Mouse (Mus musculus): Measurements from ENCODE around the gene Irak3. TPM values are rescaled to one million over a fixed set of nuclear protein-coding genes. Genes with fewer than 3 reads are reported as not detected.

Gene Irak3
- polyA plus RNA-seq, 2 experiments, result 1.9 to 3.2 TPM

DNA sequence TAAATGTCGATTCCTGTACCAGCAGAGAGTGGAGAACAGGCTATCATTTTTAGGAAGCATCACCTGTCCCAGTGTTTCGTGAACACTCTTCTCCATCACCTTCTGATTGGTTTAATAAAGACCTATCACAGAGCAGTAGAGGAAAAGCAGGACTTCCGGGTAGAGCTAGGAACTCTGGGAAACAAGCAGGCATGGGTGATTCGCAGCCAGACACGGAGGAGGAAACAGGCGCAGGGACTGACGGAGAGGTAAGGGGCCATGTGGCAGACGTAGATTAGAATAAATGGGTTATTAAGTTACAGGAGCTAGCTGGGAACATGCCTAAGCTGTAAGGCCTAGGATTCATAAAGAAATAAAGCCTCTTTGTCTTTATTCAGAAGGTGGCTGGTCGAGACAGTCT lies 41.4 kb downstream of the Irak3 start:
- no peak for TF ChIP-seq POLR2A (IDR thresholded peaks at IDR 0.05; ENCODE audit: borderline replicate concordance, extremely low read depth, insufficient read depth, insufficient read length)
- Histone ChIP-seq H3K9ac (ENCODE audit: low read depth, low read length, severe bottlenecking) (no peak overlapping the region), H3K4me1 (ENCODE audit: control insufficient read depth, insufficient read depth, low read length) (no peaks in the 10 kb centered on the region), H3K4me3 (replicated peaks; ENCODE audit: low read length) (no peak overlapping the region), H3K9me3 (ENCODE audit: control insufficient read depth, low read length) (no peaks in the 10 kb centered on the region), H3K4me2 (replicated peaks; ENCODE audit: low read depth, low read length, severe bottlenecking) (no peak overlapping the region), H3K36me3 (ENCODE audit: control insufficient read depth, insufficient read depth, low read length) (no peaks in the 10 kb centered on the region), H3K27ac (replicated peaks; ENCODE audit: low read depth, low read length) (no peak overlapping the region), H3K27me3 (ENCODE audit: control insufficient read depth, insufficient read depth, low read length) (no peaks in the 10 kb centered on the region)
- WGBS, result 61% methylated on average over 9 of the region's 9 CpGs
- no peak for DNase-seq (ENCODE audit: low spot score)
- ATAC-seq (ENCODE audit: low FRiP score, low read depth), result no peak

- ATAC-seq (ENCODE audit: low FRiP score, low read depth), result no peak
Measured at GRCm38 (mm10) chr10:120153911-120154310, 48.0 kb downstream of the Irak3 start.

DNA sequence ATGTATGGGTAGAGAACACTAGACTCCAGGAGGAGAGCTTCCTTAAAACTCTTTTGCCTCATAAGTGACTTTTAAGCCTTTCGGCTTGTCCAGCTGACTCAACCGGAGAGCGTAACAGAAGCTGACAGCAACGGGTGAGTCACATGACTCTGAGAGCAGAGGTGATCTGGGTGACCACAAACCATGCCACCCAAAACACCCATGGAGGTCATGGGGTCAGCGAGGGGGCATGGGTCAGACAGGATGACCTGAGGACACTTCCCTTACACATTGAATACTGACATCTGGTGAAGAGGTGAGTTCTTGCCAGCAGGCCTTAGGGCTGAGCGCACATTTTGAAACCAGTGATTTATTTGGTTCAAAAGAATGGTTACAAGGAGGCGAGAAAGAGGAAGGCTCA lies 50.3 kb downstream of the Irak3 start:
- Histone ChIP-seq H3K4me1 (ENCODE audit: control insufficient read depth, insufficient read depth, low read length) (no peaks in the 10 kb centered on the region), H3K9ac (ENCODE audit: low read depth, low read length, severe bottlenecking) (no peak overlapping the region), H3K4me3 (replicated peaks; ENCODE audit: low read length) (no peak overlapping the region), H3K4me2 (replicated peaks; ENCODE audit: low read depth, low read length, severe bottlenecking) (no peak overlapping the region), H3K9me3 (ENCODE audit: control insufficient read depth, low read length) (peaks cover 3% of the 10 kb centered on the region; the same call in 1 of the 2 replicates), H3K27ac (replicated peaks; ENCODE audit: low read depth, low read length) (no peak overlapping the region), H3K27me3 (ENCODE audit: control insufficient read depth, insufficient read depth, low read length) (no peaks in the 10 kb centered on the region), H3K36me3 (ENCODE audit: control insufficient read depth, insufficient read depth, low read length) (no peaks in the 10 kb centered on the region)
- 82% methylated on average over 7 of the region's 7 CpGs for WGBS
- ATAC-seq (ENCODE audit: low FRiP score, low read depth) (no peak), DNase-seq (ENCODE audit: low spot score) (no peak)
- no peak for TF ChIP-seq POLR2A (IDR thresholded peaks at IDR 0.05; ENCODE audit: borderline replicate concordance, extremely low read depth, insufficient read depth, insufficient read length)

More at GRCm38 (mm10) chr10:120153911-120154310, 48.0 kb downstream of the Irak3 start:
- H3K36me3 ChIP-seq (ENCODE audit: control insufficient read depth, insufficient read depth, low read length), result no peaks in the 10 kb centered on the region
- DNase-seq (ENCODE audit: low spot score), result no peak
- no peaks in the 10 kb centered on the region for H3K27me3 ChIP-seq (ENCODE audit: control insufficient read depth, insufficient read depth, low read length)
- H3K4me2 ChIP-seq (replicated peaks; ENCODE audit: low read depth, low read length, severe bottlenecking), result no peak overlapping the region
- H3K4me3 ChIP-seq (replicated peaks; ENCODE audit: low read length), result no peak overlapping the region
- 86% methylated on average over 2 of the region's 2 CpGs for WGBS
- no peak overlapping the region for H3K27ac ChIP-seq (replicated peaks; ENCODE audit: low read depth, low read length)
- TF ChIP-seq POLR2A (IDR thresholded peaks at IDR 0.05; ENCODE audit: borderline replicate concordance, extremely low read depth, insufficient read depth, insufficient read length), result no peak
- H3K9ac ChIP-seq (ENCODE audit: low read depth, low read length, severe bottlenecking), result no peak overlapping the region
- peaks cover 3% of the 10 kb centered on the region; the same call in 1 of the 2 replicates for H3K9me3 ChIP-seq (ENCODE audit: control insufficient read depth, low read length)
- no peaks in the 10 kb centered on the region for H3K4me1 ChIP-seq (ENCODE audit: control insufficient read depth, insufficient read depth, low read length)

DNA sequence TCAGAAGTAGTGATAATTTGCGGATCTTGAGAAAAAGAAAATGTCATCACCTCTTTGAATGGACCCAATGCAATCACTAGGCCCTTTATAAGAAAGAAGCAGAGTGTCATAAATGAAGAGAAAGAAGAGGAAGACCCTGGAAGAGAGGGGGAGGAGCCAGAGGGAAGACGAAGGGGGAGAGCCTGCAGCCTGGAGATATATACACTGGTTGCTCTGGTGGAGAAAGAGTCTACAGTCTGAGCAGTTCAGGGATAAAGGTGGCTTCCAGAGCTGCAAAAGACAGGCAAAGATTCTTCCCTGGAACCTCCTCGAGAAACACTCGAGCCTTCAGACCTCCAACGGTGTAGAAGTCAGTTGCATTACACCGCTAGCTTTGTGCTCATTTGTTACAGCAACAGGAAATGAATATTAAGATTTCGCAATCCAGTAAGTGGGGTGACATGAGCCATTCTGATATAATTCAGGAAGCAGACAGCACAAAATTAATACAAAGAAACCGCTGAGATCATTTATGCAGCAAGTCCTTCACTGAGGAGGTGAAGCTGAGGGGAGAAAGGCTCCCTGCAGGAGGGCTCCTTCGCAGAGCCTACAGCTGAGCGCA lies 60.9 kb downstream of the Irak3 start:
- Histone ChIP-seq H3K9ac (ENCODE audit: low read depth, low read length, severe bottlenecking) (no peak overlapping the region), H3K36me3 (ENCODE audit: control insufficient read depth, insufficient read depth, low read length) (no peaks in the 10 kb centered on the region), H3K4me2 (replicated peaks; ENCODE audit: low read depth, low read length, severe bottlenecking) (no peak overlapping the region), H3K9me3 (ENCODE audit: control insufficient read depth, low read length) (peaks cover 6% of the 10 kb centered on the region), H3K27ac (replicated peaks; ENCODE audit: low read depth, low read length) (no peak overlapping the region), H3K4me3 (replicated peaks; ENCODE audit: low read length) (no peak overlapping the region), H3K27me3 (ENCODE audit: control insufficient read depth, insufficient read depth, low read length) (no peaks in the 10 kb centered on the region), H3K4me1 (ENCODE audit: control insufficient read depth, insufficient read depth, low read length) (no peaks in the 10 kb centered on the region)
- DNase-seq (ENCODE audit: low spot score) (no peak), ATAC-seq (ENCODE audit: low FRiP score, low read depth) (no peak)
- 76% methylated on average over 10 of the region's 10 CpGs for WGBS
- TF ChIP-seq POLR2A (IDR thresholded peaks at IDR 0.05; ENCODE audit: borderline replicate concordance, extremely low read depth, insufficient read depth, insufficient read length), result no peak

DNA sequence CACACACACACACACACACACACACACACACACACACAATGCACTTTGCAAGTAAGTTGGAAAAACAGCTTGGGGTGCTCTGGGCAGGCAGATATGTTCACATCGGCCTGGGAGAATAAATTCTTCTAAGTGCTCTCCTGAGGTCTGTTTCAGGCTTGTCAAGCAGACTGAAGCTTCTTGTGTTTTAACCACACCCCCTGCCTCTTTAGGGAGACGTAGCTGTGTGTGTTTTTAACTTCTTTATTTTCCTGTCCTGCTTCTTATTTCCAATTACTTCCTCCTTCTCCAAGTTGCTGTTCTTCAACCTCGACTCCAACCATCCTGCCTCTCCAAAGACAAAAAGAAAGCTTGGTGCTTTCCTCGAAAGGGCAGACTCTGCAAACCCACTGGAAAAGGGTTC lies 61.7 kb downstream of the Irak3 start:
- H3K4me3 ChIP-seq (replicated peaks; ENCODE audit: low read length), result no peak overlapping the region
- DNase-seq (ENCODE audit: low spot score) (no peak), ATAC-seq (ENCODE audit: low FRiP score, low read depth) (no peak)
- no peaks in the 10 kb centered on the region for H3K4me1 ChIP-seq (ENCODE audit: control insufficient read depth, insufficient read depth, low read length)
- H3K27ac ChIP-seq (replicated peaks; ENCODE audit: low read depth, low read length), result no peak overlapping the region
- H3K27me3 ChIP-seq (ENCODE audit: control insufficient read depth, insufficient read depth, low read length), result no peaks in the 10 kb centered on the region
- H3K9me3 ChIP-seq (ENCODE audit: control insufficient read depth, low read length), result peaks cover 6% of the 10 kb centered on the region
- no peak overlapping the region for H3K9ac ChIP-seq (ENCODE audit: low read depth, low read length, severe bottlenecking)
- no peaks in the 10 kb centered on the region for H3K36me3 ChIP-seq (ENCODE audit: control insufficient read depth, insufficient read depth, low read length)
- WGBS, result 56% methylated on average over 4 of the region's 4 CpGs
- H3K4me2 ChIP-seq (replicated peaks; ENCODE audit: low read depth, low read length, severe bottlenecking), result no peak overlapping the region
- no peak for TF ChIP-seq POLR2A (IDR thresholded peaks at IDR 0.05; ENCODE audit: borderline replicate concordance, extremely low read depth, insufficient read depth, insufficient read length)
